Mouse (Mus musculus) midbrain, embryonic 16.5 days (tissue): ENCODE results near the gene Gucy2g. TPM values are rescaled to one million over a fixed set of nuclear protein-coding genes. Genes with fewer than 3 reads are reported as not detected.

Experiments
- ATAC-seq: fragments of 200-750 bp; cut with Nextera tagmentation; 2 replicates; pipeline ENCODE4 v1.8.0; 2017; ENCODE audit warnings: moderate TSS enrichment
- H3K27ac ChIP-seq: fragments of 300-500 bp; sonication (generic); 2 replicates; pipeline ENCODE4 v1.5.1; 2014; ENCODE audit warnings: mild to moderate bottlenecking, low read length, mixed read lengths
- H3K27me3 ChIP-seq: fragments of 300-500 bp; sonication (generic); 2 replicates; pipeline ENCODE4 v1.6.1; 2014; ENCODE audit warnings: low read depth, low read length, mixed read lengths; ENCODE audit not compliant: control insufficient read depth, insufficient read depth
- H3K36me3 ChIP-seq: fragments of 300-500 bp; sonication (generic); 2 replicates; pipeline ENCODE4 v1.6.1; 2014; ENCODE audit warnings: mild to moderate bottlenecking, low read length, moderate library complexity, mixed read lengths; ENCODE audit not compliant: control insufficient read depth, insufficient read depth
- H3K4me1 ChIP-seq: fragments of 300-500 bp; sonication (generic); 2 replicates; pipeline ENCODE4 v1.6.1; 2014; ENCODE audit warnings: mild to moderate bottlenecking, low read length, mixed read lengths; ENCODE audit not compliant: control insufficient read depth, insufficient read depth
- H3K4me2 ChIP-seq: fragments of 300-500 bp; sonication (generic); 2 replicates; pipeline ENCODE4 v1.6.1; 2014; ENCODE audit warnings: mild to moderate bottlenecking, low read length, mixed read lengths
- H3K4me3 ChIP-seq: fragments of 300-500 bp; sonication (generic); 2 replicates; pipeline ENCODE4 v1.5.1; 2014; ENCODE audit warnings: low read depth, mild to moderate bottlenecking, low read length, moderate library complexity, mixed read lengths
- H3K9ac ChIP-seq: fragments of 300-500 bp; sonication (generic); 2 replicates; pipeline ENCODE4 v1.6.1; 2014; ENCODE audit warnings: low read depth, low read length, mixed read lengths
- H3K9me3 ChIP-seq: fragments of 300-500 bp; sonication (generic); replicated peaks from 2 replicates; pipeline ENCODE4 v1.6.1; 2014; ENCODE audit warnings: mild to moderate bottlenecking, low read length, mixed read lengths; ENCODE audit not compliant: control insufficient read depth, poor library complexity, severe bottlenecking
- WGBS: fragments of 180-500 bp; shearing (Covaris S2); extraction: QIAGEN DNeasy Blood & Tissue Kit; methylation state at CpG from one replicate; pipeline ENCODE4 v1.1.7; 2014; 5-methylcytosine and 5-hydroxymethylcytosine counted together
- polyA plus RNA-seq: library from polyadenylated mRNA; unstranded; fragments of >200 nt; fragmentation: Nextera tagmentation; extraction: Ambion mirVana; gene quantifications from 2 replicates; pipeline ENCODE4 v1.2.1, GENCODE M21; 2015

Gucy2g gene
- 0.05 TPM in 1 of 2 replicates, not detected in the other for polyA plus RNA-seq

GRCm38 (mm10) chr19:55241186-55241645 lies at the start of gene Gucy2g:
TSS of gene Gucy2g (minus strand) at chr19:55241236.
- H3K9ac ChIP-seq, result no peak within 1 kb of the TSS
- H3K9me3 ChIP-seq, result no peaks in the 10 kb centered on the region
- H3K4me1 ChIP-seq, result no peaks in the 10 kb centered on the region
- no peaks in the 10 kb centered on the region for H3K36me3 ChIP-seq
- no peak within 1 kb of the TSS for H3K27ac ChIP-seq
- no peak within 1 kb of the TSS for H3K4me2 ChIP-seq
- WGBS, result 75% methylated on average over 6 of the region's 6 CpGs
- no peaks in the 10 kb centered on the region for H3K27me3 ChIP-seq
- ATAC-seq, result no peak
- H3K4me3 ChIP-seq, result no peak within 1 kb of the TSS

GRCm38 (mm10) chr19:55288974-55289373 lies 47.9 kb upstream of the Gucy2g start:
- Histone ChIP-seq H3K4me3 (no peak overlapping the region), H3K4me2 (no peak overlapping the region), H3K9me3 (no peaks in the 10 kb centered on the region), H3K36me3 (peaks cover 5% of the 10 kb centered on the region; the same call in 1 of the 2 replicates), H3K9ac (no peak overlapping the region), H3K27me3 (no peaks in the 10 kb centered on the region), H3K4me1 (no peaks in the 10 kb centered on the region), H3K27ac (no peak overlapping the region)
- no peak for ATAC-seq

- ATAC-seq, result no peak
- no peak overlapping the region for H3K4me3 ChIP-seq
Measured at GRCm38 (mm10) chr19:55286034-55286433, 45.0 kb upstream of the Gucy2g start.

GRCm38 (mm10) chr19:55284093-55284492 lies 43.1 kb upstream of the Gucy2g start:
- no peak for ATAC-seq
- no peaks in the 10 kb centered on the region for H3K27me3 ChIP-seq
- whole genome bisulfite sequencing, result 94% methylated on average over 4 of the region's 4 CpGs

More at GRCm38 (mm10) chr19:55286034-55286433, 45.0 kb upstream of the Gucy2g start:
- no peak overlapping the region for H3K9ac ChIP-seq
- no peak overlapping the region for H3K4me2 ChIP-seq
- H3K27me3 ChIP-seq, result no peaks in the 10 kb centered on the region
- no peaks in the 10 kb centered on the region for H3K9me3 ChIP-seq
- WGBS, result 88% methylated on average over 4 of the region's 4 CpGs
- peaks cover 5% of the 10 kb centered on the region; the same call in 1 of the 2 replicates for H3K36me3 ChIP-seq
- no peak overlapping the region for H3K27ac ChIP-seq
- no peaks in the 10 kb centered on the region for H3K4me1 ChIP-seq

GRCm38 (mm10) chr19:55276770-55277169 lies 35.7 kb upstream of the Gucy2g start:
- WGBS, result 89% methylated on average over 3 of the region's 3 CpGs
- no peak for ATAC-seq
- Histone ChIP-seq H3K36me3 (no peaks in the 10 kb centered on the region), H3K4me2 (no peak overlapping the region), H3K27ac (no peak overlapping the region), H3K9ac (no peak overlapping the region), H3K9me3 (no peaks in the 10 kb centered on the region), H3K4me3 (no peak overlapping the region), H3K27me3 (no peaks in the 10 kb centered on the region), H3K4me1 (no peaks in the 10 kb centered on the region)

More at GRCm38 (mm10) chr19:55284093-55284492, 43.1 kb upstream of the Gucy2g start:
- Histone ChIP-seq H3K4me2 (no peak overlapping the region), H3K36me3 (peaks cover 5% of the 10 kb centered on the region; the same call in 1 of the 2 replicates), H3K9ac (no peak overlapping the region), H3K4me1 (no peaks in the 10 kb centered on the region), H3K4me3 (no peak overlapping the region), H3K9me3 (no peaks in the 10 kb centered on the region), H3K27ac (no peak overlapping the region)

GRCm38 (mm10) chr19:55276100-55276499 lies 35.1 kb upstream of the Gucy2g start:
- Histone ChIP-seq H3K27ac (no peak overlapping the region), H3K9ac (no peak overlapping the region), H3K4me2 (no peak overlapping the region), H3K27me3 (no peaks in the 10 kb centered on the region), H3K9me3 (no peaks in the 10 kb centered on the region), H3K36me3 (no peaks in the 10 kb centered on the region), H3K4me1 (no peaks in the 10 kb centered on the region), H3K4me3 (no peak overlapping the region)
- WGBS, result 89% methylated on average over 4 of the region's 4 CpGs
- ATAC-seq, result no peak

- H3K27ac ChIP-seq, result no peak overlapping the region
- H3K4me2 ChIP-seq, result no peak overlapping the region
- no peaks in the 10 kb centered on the region for H3K4me1 ChIP-seq
- no peak overlapping the region for H3K9ac ChIP-seq
- WGBS, result 79% methylated on average over 6 of the region's 6 CpGs
- no peaks in the 10 kb centered on the region for H3K27me3 ChIP-seq
- no peak overlapping the region for H3K4me3 ChIP-seq
- no peaks in the 10 kb centered on the region for H3K36me3 ChIP-seq
- no peaks in the 10 kb centered on the region for H3K9me3 ChIP-seq
- ATAC-seq, result no peak
Measured at GRCm38 (mm10) chr19:55273340-55273739, 32.3 kb upstream of the Gucy2g start.

- ATAC-seq, result no peak
- Histone ChIP-seq H3K4me2 (no peak overlapping the region), H3K36me3 (no peaks in the 10 kb centered on the region), H3K27ac (no peak overlapping the region), H3K27me3 (no peaks in the 10 kb centered on the region), H3K4me1 (no peaks in the 10 kb centered on the region), H3K9ac (no peak overlapping the region), H3K4me3 (no peak overlapping the region), H3K9me3 (no peaks in the 10 kb centered on the region)
- WGBS, result 21% methylated on average over 3 of the region's 3 CpGs
Measured at GRCm38 (mm10) chr19:55271448-55271847, 30.4 kb upstream of the Gucy2g start.

- Histone ChIP-seq H3K27ac (no peak overlapping the region), H3K4me3 (no peak overlapping the region), H3K36me3 (no peaks in the 10 kb centered on the region), H3K27me3 (no peaks in the 10 kb centered on the region), H3K4me1 (no peaks in the 10 kb centered on the region), H3K9ac (no peak overlapping the region), H3K9me3 (no peaks in the 10 kb centered on the region), H3K4me2 (no peak overlapping the region)
- 89% methylated on average over 5 of the region's 5 CpGs for WGBS
- ATAC-seq, result no peak
Measured at GRCm38 (mm10) chr19:55269051-55269450, 28.0 kb upstream of the Gucy2g start.
